Mouse (Mus musculus): Measurements from ENCODE around the gene 4922502D21Rik. TPM values are rescaled to one million over a fixed set of nuclear protein-coding genes. Genes with fewer than 3 reads are reported as not detected.

Gene 4922502D21Rik
- total and polyA plus RNA-seq, 3 experiments: not detected

DNA sequence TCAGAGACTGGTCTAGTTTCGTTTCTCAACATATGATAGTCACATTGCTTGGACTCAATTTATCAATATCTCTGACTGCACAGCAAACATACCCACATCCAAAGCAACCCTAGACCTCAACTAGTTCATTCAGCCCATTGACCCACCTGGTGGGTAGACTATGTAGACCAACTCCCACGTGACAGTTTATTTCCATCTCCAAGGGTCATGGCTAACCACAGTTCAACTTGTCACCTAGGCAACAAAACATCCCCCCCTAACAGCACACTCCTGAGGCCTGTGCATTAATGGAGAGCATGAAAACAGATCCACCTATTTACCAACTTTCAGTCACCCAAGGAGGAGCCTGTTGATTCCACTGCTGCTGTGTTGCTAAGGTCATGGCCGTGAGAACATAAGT, 57.9 kb downstream of the 4922502D21Rik start:
- no peak for TF ChIP-seq GATA1 (IDR thresholded peaks at IDR 0.05; ENCODE audit: borderline replicate concordance, low read length)
- no peak for TF ChIP-seq CTCF (IDR thresholded peaks at IDR 0.05; ENCODE audit: low read depth, low read length)
- no peak for TF ChIP-seq POLR2AphosphoS5 (IDR thresholded peaks at IDR 0.05; ENCODE audit: insufficient replicate concordance, low read depth, low read length)
- no peak for TF ChIP-seq GATA2 (IDR thresholded peaks at IDR 0.05; ENCODE audit: borderline replicate concordance, low read depth, low read length)
- no peak for TF ChIP-seq TAL1 (conservative IDR thresholded peaks at IDR 0.05; ENCODE audit: low read depth, low read length)
- no peak for DNase-seq (ENCODE audit: low spot score)

More for the DNA sequence above, 57.9 kb downstream of the 4922502D21Rik start:
- Histone ChIP-seq H3K4me3 (ENCODE audit: low read depth, low read length) (no peak overlapping the region), H3K9me3 (replicated peaks) (peaks cover 12% of the 10 kb centered on the region), H3K36me3 (replicated peaks) (no peaks in the 10 kb centered on the region), H3K27me3 (ENCODE audit: insufficient read depth, low read length) (no peaks in the 10 kb centered on the region), H3K4me1 (ENCODE audit: insufficient read depth, low read depth, low read length) (no peaks in the 10 kb centered on the region)
- ATAC-seq (ENCODE audit: extremely low read depth, insufficient number of reproducible peaks, low FRiP score, poor library complexity, severe bottlenecking): no peak

Other genes with a start within 250 kb of the 4922502D21Rik start
- not detected in 2 replicates for gene Clec2e, start 230.9 kb downstream of the 4922502D21Rik start, total RNA-seq (2014; fragmentation: Nextera tagmentation)
- not detected in 2 replicates for gene Clec2e, start 230.9 kb downstream of the 4922502D21Rik start, total RNA-seq (2017)
- not detected in 2 replicates for gene Clec2e, start 230.9 kb downstream of the 4922502D21Rik start, polyA plus RNA-seq (2012)
- gene Clec2d, start 151.2 kb downstream of the 4922502D21Rik start, total RNA-seq (2014; fragmentation: Nextera tagmentation): not detected in 2 replicates
- gene Clec2d, start 151.2 kb downstream of the 4922502D21Rik start, total RNA-seq (2017): 0.12 TPM in 1 of 2 replicates, not detected in the other
- gene Clec2d, start 151.2 kb downstream of the 4922502D21Rik start, polyA plus RNA-seq (2012): not detected in 2 replicates
- not detected in 2 replicates for gene Cd69, start 56.4 kb downstream of the 4922502D21Rik start, total RNA-seq (2014; fragmentation: Nextera tagmentation)
- gene Cd69, start 56.4 kb downstream of the 4922502D21Rik start, total RNA-seq (2017): 0.12 TPM in 1 of 2 replicates, not detected in the other
- not detected in 2 replicates for gene Cd69, start 56.4 kb downstream of the 4922502D21Rik start, polyA plus RNA-seq (2012)
- gene Clec12a, start 10.9 kb upstream of the 4922502D21Rik start, total RNA-seq (2014; fragmentation: Nextera tagmentation): not detected in 2 replicates
- 0.11 and 0.17 TPM in 2 replicates for gene Clec12a, start 10.9 kb upstream of the 4922502D21Rik start, total RNA-seq (2017)
- not detected in 2 replicates for gene Clec12a, start 10.9 kb upstream of the 4922502D21Rik start, polyA plus RNA-seq (2012)
- gene Clec12b, start 54.1 kb upstream of the 4922502D21Rik start, total RNA-seq (2014; fragmentation: Nextera tagmentation): not detected in 2 replicates
- 0.11 TPM in 1 of 2 replicates, not detected in the other for gene Clec12b, start 54.1 kb upstream of the 4922502D21Rik start, total RNA-seq (2017)
- gene Clec12b, start 54.1 kb upstream of the 4922502D21Rik start, polyA plus RNA-seq (2012): not detected in 2 replicates
- not detected in 2 replicates for gene Clec1b, start 65.5 kb upstream of the 4922502D21Rik start, total RNA-seq (2014; fragmentation: Nextera tagmentation)
- gene Clec1b, start 65.5 kb upstream of the 4922502D21Rik start, total RNA-seq (2017): 0.22 TPM in 1 of 2 replicates, not detected in the other
- not detected in 2 replicates for gene Clec1b, start 65.5 kb upstream of the 4922502D21Rik start, polyA plus RNA-seq (2012)
- not detected in 2 replicates for gene Clec9a, start 77.1 kb upstream of the 4922502D21Rik start, total RNA-seq (2014; fragmentation: Nextera tagmentation)
- gene Clec9a, start 77.1 kb upstream of the 4922502D21Rik start, total RNA-seq (2017): 0.06 and 0.11 TPM in 2 replicates
- not detected in 2 replicates for gene Clec9a, start 77.1 kb upstream of the 4922502D21Rik start, polyA plus RNA-seq (2012)
- not detected in 2 replicates for gene Clec1a, start 120.2 kb upstream of the 4922502D21Rik start, total RNA-seq (2014; fragmentation: Nextera tagmentation)
- gene Clec1a, start 120.2 kb upstream of the 4922502D21Rik start, total RNA-seq (2017): under 0.01 and 0.05 TPM in 2 replicates
- gene Clec1a, start 120.2 kb upstream of the 4922502D21Rik start, polyA plus RNA-seq (2012): not detected in 2 replicates
- gene Olr1, start 175.4 kb upstream of the 4922502D21Rik start, total RNA-seq (2014; fragmentation: Nextera tagmentation): not detected in 2 replicates
- 0.58 and 1.4 TPM in 2 replicates for gene Olr1, start 175.4 kb upstream of the 4922502D21Rik start, total RNA-seq (2017)
- gene Olr1, start 175.4 kb upstream of the 4922502D21Rik start, polyA plus RNA-seq (2012): not detected in 2 replicates
- not detected in 2 replicates for gene Tmem52b, start 180.8 kb upstream of the 4922502D21Rik start, total RNA-seq (2014; fragmentation: Nextera tagmentation)
- 0.05 and 0.12 TPM in 2 replicates for gene Tmem52b, start 180.8 kb upstream of the 4922502D21Rik start, total RNA-seq (2017)
- gene Tmem52b, start 180.8 kb upstream of the 4922502D21Rik start, polyA plus RNA-seq (2012): not detected in 2 replicates
- gene Gabarapl1, start 201.4 kb upstream of the 4922502D21Rik start, total RNA-seq (2014; fragmentation: Nextera tagmentation): 13.0 and 17.6 TPM in 2 replicates
- 51.7 and 67.0 TPM in 2 replicates for gene Gabarapl1, start 201.4 kb upstream of the 4922502D21Rik start, total RNA-seq (2017)
- gene Gabarapl1, start 201.4 kb upstream of the 4922502D21Rik start, polyA plus RNA-seq (2012): 51.5 and 55.4 TPM in 2 replicates
- gene Klre1, start 246.1 kb upstream of the 4922502D21Rik start, total RNA-seq (2014; fragmentation: Nextera tagmentation): not detected in 2 replicates
- gene Klre1, start 246.1 kb upstream of the 4922502D21Rik start, total RNA-seq (2017): 0.12 and 0.16 TPM in 2 replicates
- not detected in 2 replicates for gene Klre1, start 246.1 kb upstream of the 4922502D21Rik start, polyA plus RNA-seq (2012)

All from G1E (cell line).